Mouse (Mus musculus) stomach, embryonic 16.5 days (tissue): ENCODE results near the gene Rgs3. TPM values are rescaled to one million over a fixed set of nuclear protein-coding genes. Genes with fewer than 3 reads are reported as not detected.

ENCODE experiments used
- ATAC-seq: fragments of 200-750 bp; cut with Nextera tagmentation; 2 replicates; pipeline ENCODE4 v1.8.0; 2017; ENCODE audit warnings: moderate number of reproducible peaks, moderate TSS enrichment; ENCODE audit not compliant: insufficient read depth, low FRiP score
- H3K27ac ChIP-seq: fragments of 300-500 bp; sonication (generic); 2 replicates; pipeline ENCODE4 v1.5.1; 2014; ENCODE audit warnings: low read length
- H3K27me3 ChIP-seq: fragments of 300-500 bp; sonication (generic); 2 replicates; pipeline ENCODE4 v1.6.1; 2014; ENCODE audit warnings: low read length, control low read depth, mixed read lengths; ENCODE audit not compliant: control insufficient read depth, insufficient read depth
- H3K36me3 ChIP-seq: fragments of 300-500 bp; sonication (generic); 2 replicates; pipeline ENCODE4 v1.6.1; 2014; ENCODE audit warnings: low read length; ENCODE audit not compliant: control insufficient read depth, insufficient read depth
- H3K4me1 ChIP-seq: fragments of 300-500 bp; sonication (generic); 2 replicates; pipeline ENCODE4 v1.6.1; 2014; ENCODE audit warnings: low read length, control low read depth, mixed read lengths; ENCODE audit not compliant: control insufficient read depth, insufficient read depth
- H3K4me2 ChIP-seq: fragments of 300-500 bp; sonication (generic); 2 replicates; pipeline ENCODE4 v1.6.1; 2014; ENCODE audit warnings: low read depth, low read length, mixed read lengths
- H3K4me3 ChIP-seq: fragments of 300-500 bp; sonication (generic); replicated peaks from 2 replicates; pipeline ENCODE4 v1.5.1; 2014; ENCODE audit warnings: mild to moderate bottlenecking, low read length
- H3K9ac ChIP-seq: fragments of 300-500 bp; sonication (generic); 2 replicates; pipeline ENCODE4 v1.6.1; 2014; ENCODE audit warnings: low read length
- H3K9me3 ChIP-seq: fragments of 300-500 bp; sonication (generic); replicated peaks from 2 replicates; pipeline ENCODE4 v1.6.1; 2016; ENCODE audit warnings: low read length, control low read depth; ENCODE audit not compliant: control insufficient read depth
- WGBS: fragments of 180-500 bp; shearing (Covaris S2); extraction: QIAGEN DNeasy Blood & Tissue Kit; methylation state at CpG from one replicate; pipeline ENCODE4 v1.1.7; 2014; 5-methylcytosine and 5-hydroxymethylcytosine counted together
- polyA plus RNA-seq: library from polyadenylated mRNA; unstranded; fragments of >200 nt; fragmentation: Nextera tagmentation; extraction: Ambion mirVana; gene quantifications from 2 replicates; pipeline ENCODE4 v1.2.1, GENCODE M21; 2015

Gene Rgs3
- polyA plus RNA-seq, 1 experiment from 2014 or later: 55.2 TPM

DNA sequence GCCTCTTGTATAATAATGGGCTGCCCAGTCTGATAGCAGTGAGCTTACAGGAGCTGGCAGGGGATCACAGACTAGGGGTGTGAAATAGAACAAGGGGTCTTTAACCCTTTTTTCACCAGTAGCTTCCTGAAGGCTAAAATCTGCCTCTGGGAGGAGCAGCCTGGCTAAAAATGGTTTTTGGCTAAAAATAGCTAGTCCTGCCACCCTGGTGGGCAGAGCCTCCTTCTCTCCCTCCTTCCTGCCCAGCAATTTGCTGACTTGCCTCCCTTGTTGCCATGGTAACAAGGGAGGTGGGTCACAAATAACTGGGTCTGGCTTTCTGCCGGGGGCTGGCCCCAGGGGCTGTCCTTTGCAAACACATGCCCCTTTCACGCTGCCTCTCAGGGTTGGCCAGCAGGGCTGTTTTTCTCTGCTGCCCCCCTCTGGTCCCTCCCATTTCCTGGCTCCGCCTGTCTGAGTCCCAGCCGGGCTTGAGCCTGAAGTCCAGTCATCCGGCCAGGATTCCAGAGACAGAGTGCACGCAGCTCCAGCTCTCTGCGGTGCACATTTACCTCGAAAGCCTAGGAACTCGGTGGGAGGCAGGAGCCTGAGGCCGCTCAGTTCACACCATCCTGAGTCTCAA lies 139.7 kb downstream of the Rgs3 start:
- H3K9ac ChIP-seq: peak overlapping the region; percentile 72
- H3K27ac ChIP-seq: peak overlapping the region; percentile 77
- H3K36me3 ChIP-seq: no peaks in the 10 kb centered on the region; the same call in 1 of the 2 replicates
- peak overlapping the region; percentile 48 for H3K4me2 ChIP-seq
- no peaks in the 10 kb centered on the region for H3K27me3 ChIP-seq
- peak; percentile 78 for ATAC-seq
- H3K4me1 ChIP-seq: peaks cover 43% of the 10 kb centered on the region
- WGBS: 5% methylated on average over 10 of the region's 10 CpGs
- H3K9me3 ChIP-seq: no peaks in the 10 kb centered on the region
- peak overlapping the region; percentile 52 for H3K4me3 ChIP-seq

DNA sequence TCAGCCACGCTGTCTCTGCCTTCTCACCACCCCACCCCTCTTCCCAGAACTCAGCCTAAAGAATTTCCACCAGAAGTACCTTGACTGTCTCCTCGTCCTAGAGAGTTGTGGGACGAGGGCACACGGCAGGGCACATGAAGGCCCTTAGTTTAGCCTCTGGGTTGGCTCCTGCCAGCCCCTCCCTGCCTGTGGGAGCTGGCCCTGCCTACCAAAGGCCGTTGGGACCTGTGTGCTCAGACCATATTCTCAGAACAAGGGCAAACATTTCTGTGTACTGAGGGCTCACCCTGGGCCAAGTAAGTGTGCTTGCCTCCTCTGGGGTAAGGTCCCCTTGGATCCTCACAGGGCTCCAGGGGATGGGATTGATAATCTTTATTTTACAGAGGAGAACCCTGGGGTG lies 140.8 kb downstream of the Rgs3 start:
- Histone ChIP-seq H3K9me3 (no peaks in the 10 kb centered on the region), H3K9ac (peak overlapping the region; percentile 72), H3K4me1 (peaks cover 51% of the 10 kb centered on the region), H3K4me3 (peak overlapping the region; percentile 52), H3K27me3 (no peaks in the 10 kb centered on the region), H3K4me2 (peak overlapping the region; percentile 48), H3K36me3 (no peaks in the 10 kb centered on the region; the same call in 1 of the 2 replicates), H3K27ac (peak overlapping the region; percentile 77; the same call in 1 of the 2 replicates)
- WGBS: 47% methylated on average over 5 of the region's 5 CpGs
- ATAC-seq: no peak

DNA sequence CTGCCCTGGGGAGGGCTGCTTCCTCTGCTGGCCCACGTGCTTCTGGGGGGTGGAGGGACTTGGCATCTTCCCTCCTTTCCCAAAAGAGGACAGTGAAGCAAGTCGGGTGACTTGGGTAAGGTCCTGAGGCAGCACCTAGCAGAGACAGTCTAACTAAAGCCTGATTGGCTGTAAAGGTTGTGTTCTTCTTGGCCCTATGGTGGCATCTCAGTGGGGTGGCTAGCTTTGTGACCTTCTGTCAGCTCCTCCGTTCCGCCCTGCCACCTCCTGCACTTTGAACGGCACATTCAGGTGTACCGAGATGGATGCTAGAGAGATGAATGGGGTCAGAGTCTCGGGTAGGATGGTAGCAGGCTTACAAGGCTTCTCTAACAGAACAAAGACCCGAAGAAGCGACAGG lies 143.5 kb downstream of the Rgs3 start:
- 78% methylated on average over 9 of the region's 9 CpGs for WGBS
- no peak overlapping the region for H3K27ac ChIP-seq
- no peak for ATAC-seq
- H3K4me2 ChIP-seq: no peak overlapping the region
- no peaks in the 10 kb centered on the region; the same call in 1 of the 2 replicates for H3K36me3 ChIP-seq
- H3K9ac ChIP-seq: no peak overlapping the region
- peaks cover 39% of the 10 kb centered on the region for H3K4me1 ChIP-seq
- no peaks in the 10 kb centered on the region for H3K9me3 ChIP-seq
- H3K27me3 ChIP-seq: no peaks in the 10 kb centered on the region
- no peak overlapping the region for H3K4me3 ChIP-seq

GRCm38 (mm10) chr4:62704204-62704603 lies 144.6 kb downstream of the Rgs3 start:
- H3K9me3 ChIP-seq: no peaks in the 10 kb centered on the region
- H3K4me3 ChIP-seq: no peak overlapping the region
- H3K36me3 ChIP-seq: no peaks in the 10 kb centered on the region; the same call in 1 of the 2 replicates
- H3K27ac ChIP-seq: peak overlapping the region; percentile 76
- H3K27me3 ChIP-seq: no peaks in the 10 kb centered on the region
- 86% methylated on average over 13 of the region's 13 CpGs for WGBS
- no peak overlapping the region for H3K4me2 ChIP-seq
- peaks cover 31% of the 10 kb centered on the region for H3K4me1 ChIP-seq
- ATAC-seq: no peak
- H3K9ac ChIP-seq: 0 out of 2 replicates have a peak overlapping the region, but pooled peaks have one; percentile 15

- peak; percentile 26 for ATAC-seq
- H3K36me3 ChIP-seq: no peaks in the 10 kb centered on the region; the same call in 1 of the 2 replicates
- H3K9ac ChIP-seq: peak overlapping the region; percentile 43
- no peak overlapping the region for H3K4me2 ChIP-seq
- H3K9me3 ChIP-seq: no peaks in the 10 kb centered on the region
- WGBS: 49% methylated on average over 10 of the region's 10 CpGs
- H3K4me3 ChIP-seq: no peak overlapping the region
- no peaks in the 10 kb centered on the region for H3K27me3 ChIP-seq
- peak overlapping the region; percentile 76 for H3K27ac ChIP-seq
- H3K4me1 ChIP-seq: peaks cover 34% of the 10 kb centered on the region
Observed at GRCm38 (mm10) chr4:62705013-62705412, 145.4 kb downstream of the Rgs3 start.

DNA sequence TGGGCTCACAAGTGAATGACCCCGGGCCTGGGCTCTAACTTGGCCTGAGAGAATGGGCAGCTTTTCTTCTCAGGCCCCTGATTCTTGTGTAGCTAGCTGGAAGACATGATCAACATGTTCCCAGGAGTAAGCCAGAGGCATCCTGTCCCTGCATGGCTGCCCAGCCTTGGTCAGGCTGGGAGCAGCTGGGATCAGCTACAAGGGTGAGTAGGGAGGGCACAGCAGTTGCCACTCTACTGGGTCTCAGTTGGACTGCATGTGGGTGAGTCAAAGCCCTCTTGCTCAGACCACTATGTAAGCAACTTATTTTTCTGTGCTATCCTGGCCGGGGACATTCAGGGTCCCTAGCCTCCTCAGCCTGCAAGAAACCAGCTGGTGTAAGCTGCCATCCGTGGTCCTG lies 146.1 kb downstream of the Rgs3 start:
- Histone ChIP-seq H3K27ac (peak overlapping the region; percentile 76), H3K4me2 (no peak overlapping the region), H3K4me1 (peaks cover 30% of the 10 kb centered on the region), H3K36me3 (no peaks in the 10 kb centered on the region; the same call in 1 of the 2 replicates), H3K9ac (peak overlapping the region; percentile 43), H3K4me3 (no peak overlapping the region), H3K27me3 (no peaks in the 10 kb centered on the region), H3K9me3 (no peaks in the 10 kb centered on the region)
- no peak for ATAC-seq
- WGBS: 42% methylated on average over 3 of the region's 3 CpGs

GRCm38 (mm10) chr4:62708084-62708483 lies 148.4 kb downstream of the Rgs3 start:
- Histone ChIP-seq H3K27me3 (no peaks in the 10 kb centered on the region), H3K9me3 (no peaks in the 10 kb centered on the region), H3K27ac (no peak overlapping the region), H3K4me1 (peaks cover 26% of the 10 kb centered on the region), H3K9ac (no peak overlapping the region), H3K4me3 (no peak overlapping the region), H3K4me2 (no peak overlapping the region), H3K36me3 (no peaks in the 10 kb centered on the region; the same call in 1 of the 2 replicates)
- WGBS: 86% methylated on average over 7 of the region's 7 CpGs
- no peak for ATAC-seq

GRCm38 (mm10) chr4:62708994-62709393 lies 149.3 kb downstream of the Rgs3 start:
- peaks cover 24% of the 10 kb centered on the region for H3K4me1 ChIP-seq
- H3K9me3 ChIP-seq: no peaks in the 10 kb centered on the region
- no peak for ATAC-seq
- no peak overlapping the region for H3K9ac ChIP-seq
- no peaks in the 10 kb centered on the region for H3K27me3 ChIP-seq
- WGBS: 48% methylated on average over 1 of the region's 1 CpGs
- H3K4me2 ChIP-seq: no peak overlapping the region
- H3K4me3 ChIP-seq: no peak overlapping the region
- no peak overlapping the region for H3K27ac ChIP-seq
- no peaks in the 10 kb centered on the region for H3K36me3 ChIP-seq

DNA sequence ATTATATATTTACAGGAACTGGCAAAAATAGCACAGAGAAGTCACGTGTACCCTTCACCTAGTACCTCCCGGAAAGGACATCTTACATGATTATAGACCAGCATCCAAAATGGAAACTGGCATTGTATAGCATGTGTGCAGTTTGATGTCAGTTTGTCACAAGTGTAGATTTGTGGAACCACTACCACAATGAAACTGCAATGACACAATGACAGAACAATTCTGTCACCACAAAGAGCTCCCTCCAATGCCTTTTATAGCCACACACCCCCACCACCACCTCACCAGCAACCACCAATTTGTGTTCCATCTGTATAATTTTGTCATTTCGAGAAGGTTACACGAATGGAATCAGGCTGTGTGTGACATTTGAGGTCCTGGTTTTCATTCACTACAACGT lies 149.8 kb downstream of the Rgs3 start:
- H3K4me3 ChIP-seq: no peak overlapping the region
- 0 out of 2 replicates have a peak overlapping the region, but pooled peaks have one; percentile 14 for H3K27ac ChIP-seq
- no peaks in the 10 kb centered on the region for H3K36me3 ChIP-seq
- no peaks in the 10 kb centered on the region for H3K9me3 ChIP-seq
- H3K27me3 ChIP-seq: no peaks in the 10 kb centered on the region
- H3K9ac ChIP-seq: no peak overlapping the region
- peaks cover 20% of the 10 kb centered on the region for H3K4me1 ChIP-seq
- H3K4me2 ChIP-seq: no peak overlapping the region
- ATAC-seq: no peak
- 70% methylated on average over 5 of the region's 5 CpGs for WGBS
